Mouse (Mus musculus) forebrain, embryonic 12.5 days (tissue): Measurements from ENCODE around the gene Gm7861. TPM values are rescaled to one million over a fixed set of nuclear protein-coding genes. Genes with fewer than 3 reads are reported as not detected.
"Not testable (repeated sequence)": the region's sequence is repeated elsewhere in the genome, so short reads cannot be mapped to it uniquely, and the experiment has no call there.

ENCODE experiments used
- ATAC-seq: fragments of 200-750 bp; cut with Nextera tagmentation; 2 replicates; pipeline ENCODE4 v1.8.0; 2017; ENCODE audit warnings: moderate TSS enrichment; ENCODE audit not compliant: low FRiP score
- H3K27ac ChIP-seq: fragments of 300-500 bp; sonication (generic); 2 replicates; pipeline ENCODE4 v1.5.1; 2016; ENCODE audit warnings: mild to moderate bottlenecking
- H3K27me3 ChIP-seq: fragments of 300-500 bp; sonication (generic); 2 replicates; pipeline ENCODE4 v1.6.1; 2016; ENCODE audit warnings: mild to moderate bottlenecking
- H3K36me3 ChIP-seq: fragments of 300-500 bp; sonication (generic); replicated peaks from 2 replicates; pipeline ENCODE4 v1.6.1; 2016; ENCODE audit warnings: mild to moderate bottlenecking
- H3K4me1 ChIP-seq: fragments of 300-500 bp; sonication (generic); 2 replicates; pipeline ENCODE4 v1.6.1; 2016
- H3K4me2 ChIP-seq: fragments of 300-500 bp; sonication (generic); 2 replicates; pipeline ENCODE4 v1.6.1; 2016; ENCODE audit warnings: mild to moderate bottlenecking, moderate library complexity
- H3K4me3 ChIP-seq: fragments of 300-500 bp; sonication (generic); replicated peaks from 2 replicates; pipeline ENCODE4 v1.5.1; 2016; ENCODE audit warnings: mild to moderate bottlenecking
- H3K9ac ChIP-seq: fragments of 300-500 bp; sonication (generic); 2 replicates; pipeline ENCODE4 v1.6.1; 2016; ENCODE audit warnings: mild to moderate bottlenecking
- H3K9me3 ChIP-seq: fragments of 300-500 bp; sonication (generic); 2 replicates; pipeline ENCODE4 v1.6.1; 2016
- WGBS: fragments of 180-500 bp; shearing (Covaris S2); methylation state at CpG from one replicate; pipeline ENCODE4 v1.1.7; 2016; 5-methylcytosine and 5-hydroxymethylcytosine counted together
- polyA plus RNA-seq: library from polyadenylated mRNA; unstranded; fragments of >200 nt; fragmentation: Nextera tagmentation; extraction: Ambion mirVana; gene quantifications from 2 replicates; pipeline ENCODE4 v1.2.1, GENCODE M21; 2016

Gene Gm7861
- not detected in 2 replicates for polyA plus RNA-seq

GRCm38 (mm10) chr8:21594408-21594807 lies at the start of gene Gm7861:
TSS of gene Gm7861 (minus strand) at chr8:21594508.
- H3K4me1 ChIP-seq, H3K27me3 ChIP-seq, H3K9me3 ChIP-seq, H3K36me3 ChIP-seq, H3K4me2 ChIP-seq, H3K27ac ChIP-seq, ATAC-seq, H3K4me3 ChIP-seq, H3K9ac ChIP-seq: not testable (repeated sequence)
- WGBS: no CpG with 5 or more reads among the region's 1 CpGs

DNA sequence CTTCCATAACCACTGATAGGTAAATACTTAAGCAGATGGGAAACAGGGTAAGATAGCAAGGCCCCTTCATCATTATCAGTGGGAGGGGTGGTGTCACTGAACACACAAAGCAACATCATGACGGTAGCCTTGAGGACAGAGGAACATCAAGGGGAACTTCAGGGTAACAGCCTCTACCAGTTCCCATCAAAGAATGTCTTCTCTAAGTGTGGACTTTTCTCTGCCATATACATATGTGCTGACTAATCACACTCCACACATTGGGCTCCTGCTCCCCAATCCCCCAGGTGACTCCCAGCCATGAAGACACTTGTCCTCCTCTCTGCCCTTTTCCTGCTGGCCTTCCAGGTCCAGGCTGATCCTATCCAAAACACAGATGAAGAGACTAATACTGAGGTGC lies 23.6 kb upstream of the Gm7861 start, which contains the start of gene Defa26:
Gene Defa26, plus strand, starts transcription at position 301 of the 400 bp plus-strand sequence.
- not testable (repeated sequence) for H3K9me3 ChIP-seq, H3K4me3 ChIP-seq, ATAC-seq, H3K4me1 ChIP-seq, H3K27me3 ChIP-seq, H3K36me3 ChIP-seq, H3K9ac ChIP-seq, H3K4me2 ChIP-seq, H3K27ac ChIP-seq
- 100% methylated on average over 1 of the region's 1 CpGs for WGBS

DNA sequence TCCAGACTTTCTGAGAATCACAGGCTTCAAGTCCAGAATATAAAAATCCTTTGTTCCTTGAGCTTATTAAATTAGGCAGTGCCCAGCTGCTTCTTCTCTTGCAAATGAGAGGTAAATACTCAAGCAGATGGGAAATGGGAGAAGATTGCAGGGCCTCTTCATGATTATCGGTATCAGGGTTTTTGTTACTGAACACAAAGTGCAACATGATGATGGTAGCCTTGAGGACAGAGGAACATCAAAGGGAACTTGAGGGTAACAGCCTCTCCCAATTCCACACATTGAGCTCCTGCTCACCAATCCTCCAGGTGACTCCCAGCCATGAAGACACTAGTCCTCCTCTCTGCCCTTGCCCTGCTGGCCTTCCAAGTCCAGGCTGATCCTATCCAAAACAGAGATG lies 11.6 kb downstream of the Gm7861 start, which contains the start of gene Defa28:
Gene Defa28, plus strand, starts transcription at position 301 of the 400 bp plus-strand sequence.
- H3K27ac ChIP-seq, H3K36me3 ChIP-seq, H3K27me3 ChIP-seq, H3K4me1 ChIP-seq, ATAC-seq, H3K9ac ChIP-seq, H3K4me3 ChIP-seq, H3K4me2 ChIP-seq, H3K9me3 ChIP-seq: not testable (repeated sequence)
- WGBS: no CpG with 5 or more reads among the region's 1 CpGs

GRCm38 (mm10) chr8:21565086-21565485 lies 29.2 kb downstream of the Gm7861 start, which contains the start of gene Defa37:
TSS of gene Defa37 (plus strand) at chr8:21565386.
- ATAC-seq, H3K36me3 ChIP-seq, H3K27ac ChIP-seq, H3K9me3 ChIP-seq, H3K9ac ChIP-seq, H3K4me2 ChIP-seq, H3K27me3 ChIP-seq, H3K4me1 ChIP-seq, H3K4me3 ChIP-seq: not testable (repeated sequence)
- no CpG with 5 or more reads among the region's 1 CpGs for WGBS

Other genes starting within 250 kb of the Gm7861 start
- gene Defa2, start 216.0 kb downstream of the Gm7861 start, polyA plus RNA-seq: not detected in 2 replicates
- not detected in 2 replicates for gene Defa33, start 202.7 kb downstream of the Gm7861 start, polyA plus RNA-seq
- gene Defa36, start 167.1 kb downstream of the Gm7861 start, polyA plus RNA-seq: not detected in 2 replicates
- not detected in 2 replicates for gene Gm7849, start 137.9 kb downstream of the Gm7861 start, polyA plus RNA-seq
- not detected in 2 replicates for gene Defa20, start 85.2 kb downstream of the Gm7861 start, polyA plus RNA-seq
- not detected in 2 replicates for gene Defa32, start 65.5 kb downstream of the Gm7861 start, polyA plus RNA-seq
- gene Defa37, start 29.1 kb downstream of the Gm7861 start, polyA plus RNA-seq: not detected in 2 replicates
- gene Defa28, start 11.5 kb downstream of the Gm7861 start, polyA plus RNA-seq: not detected in 2 replicates
- gene Defa26, start 23.7 kb upstream of the Gm7861 start, polyA plus RNA-seq: not detected in 2 replicates
- not detected in 2 replicates for gene Defa17, start 61.3 kb upstream of the Gm7861 start, polyA plus RNA-seq
- gene Defa34, start 71.3 kb upstream of the Gm7861 start, polyA plus RNA-seq: not detected in 2 replicates
- gene AY761184, start 109.1 kb upstream of the Gm7861 start, polyA plus RNA-seq: not detected in 2 replicates
- gene Defa24, start 140.0 kb upstream of the Gm7861 start, polyA plus RNA-seq: not detected in 2 replicates
- not detected in 2 replicates for gene Defb50, start 229.0 kb upstream of the Gm7861 start, polyA plus RNA-seq
- gene Defb2, start 245.4 kb upstream of the Gm7861 start, polyA plus RNA-seq: not detected in 2 replicates